Mouse (Mus musculus): ENCODE measurements at regions not wholly inside any gene's neighbourhood (a gene's known extent, or its start where the extent isn't known, plus 50 kb on each side); places are given as distances from the start of the nearest gene placed in this dataset.

DNA sequence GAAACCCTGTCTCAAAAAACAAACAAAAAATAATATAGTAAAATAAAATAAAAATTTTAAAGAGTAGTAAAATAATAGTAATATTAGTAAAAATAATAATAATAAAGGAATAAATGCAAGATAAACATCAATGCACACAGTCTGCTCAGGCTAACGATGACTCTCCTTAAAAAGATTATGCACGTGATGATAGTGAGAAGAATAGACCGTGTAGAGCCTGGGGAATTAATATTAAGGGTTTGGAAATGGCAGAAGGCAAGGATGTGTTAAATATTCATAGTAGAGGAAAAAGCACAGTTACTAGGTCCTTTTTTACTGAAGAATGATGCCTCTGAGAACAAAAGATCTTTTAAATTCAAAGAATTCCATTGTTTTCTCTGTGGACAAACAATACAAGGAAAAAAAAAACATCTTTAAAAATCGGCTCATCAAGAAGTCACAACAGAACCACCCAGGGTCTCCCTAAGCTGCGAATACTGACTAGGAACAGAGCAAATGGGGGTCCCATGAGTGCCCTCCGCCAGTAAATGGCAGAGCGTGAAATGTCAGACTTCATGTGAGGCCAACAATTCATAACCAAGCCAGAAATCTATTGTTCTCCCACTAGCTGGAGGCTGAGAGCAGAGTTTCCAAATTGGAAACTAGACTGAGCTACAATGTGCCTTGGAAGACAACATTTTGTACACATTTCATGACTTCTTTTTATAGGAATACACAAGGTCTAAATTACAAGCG, 134.2 kb upstream of the Setmar start:
- H3K9ac ChIP-seq (replicated peaks; ENCODE audit: low read length, poor library complexity, severe bottlenecking) = no peak overlapping the region
- 24% methylated on average over 8 of the region's 8 CpGs for WGBS
- H3K27me3 ChIP-seq (ENCODE audit: insufficient read depth, low read length) = no peaks in the 10 kb centered on the region
- no peak overlapping the region for H3K27ac ChIP-seq (ENCODE audit: low read depth, low read length)
- no peaks in the 10 kb centered on the region for H3K4me1 ChIP-seq (ENCODE audit: insufficient read depth, low read length)
- no peak for TF ChIP-seq CTCF (IDR thresholded peaks at IDR 0.05)
- H3K9me3 ChIP-seq (ENCODE audit: low read length) = no peaks in the 10 kb centered on the region
- H3K4me3 ChIP-seq (ENCODE audit: low read depth, low read length) = no peak overlapping the region
- H3K36me3 ChIP-seq (ENCODE audit: insufficient read depth, low read length) = no peaks in the 10 kb centered on the region
- DNase-seq (ENCODE audit: low spot score) (peak; percentile 19), ATAC-seq (ENCODE audit: low FRiP score) (0 out of 2 replicates have a peak, but pooled peaks have one; percentile 31)
- no peak overlapping the region for H3K4me2 ChIP-seq (ENCODE audit: low read depth, low read length, poor library complexity, severe bottlenecking)

DNA sequence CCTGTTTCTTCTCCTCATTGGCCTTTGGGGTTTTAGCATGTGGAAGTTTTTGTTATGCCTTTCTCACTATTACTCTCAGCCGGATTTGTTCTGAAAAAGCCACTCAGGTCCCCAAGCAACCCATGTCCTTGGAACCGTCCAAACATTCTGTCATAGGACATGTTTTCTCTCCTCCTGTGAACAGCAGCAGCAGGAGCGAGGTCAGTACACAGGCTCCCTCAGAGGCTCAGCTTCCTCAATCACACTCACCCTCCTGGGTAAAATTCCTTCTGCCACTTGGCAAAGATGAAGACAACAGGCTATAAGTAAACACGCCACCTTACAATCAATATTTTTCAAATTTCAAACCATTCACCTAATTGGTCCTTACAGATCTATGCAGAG, 133.7 kb upstream of the Setmar start:
- H3K4me1 ChIP-seq (ENCODE audit: insufficient read depth, low read length) = no peaks in the 10 kb centered on the region
- no peak overlapping the region for H3K9ac ChIP-seq (replicated peaks; ENCODE audit: low read length, poor library complexity, severe bottlenecking)
- no peaks in the 10 kb centered on the region for H3K27me3 ChIP-seq (ENCODE audit: insufficient read depth, low read length)
- DNase-seq (ENCODE audit: low spot score) (no peak), ATAC-seq (ENCODE audit: low FRiP score) (0 out of 2 replicates have a peak, but pooled peaks have one; percentile 16)
- no peak overlapping the region for H3K4me2 ChIP-seq (ENCODE audit: low read depth, low read length, poor library complexity, severe bottlenecking)
- no peak overlapping the region for H3K27ac ChIP-seq (ENCODE audit: low read depth, low read length)
- no peak overlapping the region for H3K4me3 ChIP-seq (ENCODE audit: low read depth, low read length)
- no peaks in the 10 kb centered on the region for H3K9me3 ChIP-seq (ENCODE audit: low read length)
- TF ChIP-seq CTCF (IDR thresholded peaks at IDR 0.05) = no peak
- no peaks in the 10 kb centered on the region for H3K36me3 ChIP-seq (ENCODE audit: insufficient read depth, low read length)
- 51% methylated on average over 4 of the region's 4 CpGs for WGBS

DNA sequence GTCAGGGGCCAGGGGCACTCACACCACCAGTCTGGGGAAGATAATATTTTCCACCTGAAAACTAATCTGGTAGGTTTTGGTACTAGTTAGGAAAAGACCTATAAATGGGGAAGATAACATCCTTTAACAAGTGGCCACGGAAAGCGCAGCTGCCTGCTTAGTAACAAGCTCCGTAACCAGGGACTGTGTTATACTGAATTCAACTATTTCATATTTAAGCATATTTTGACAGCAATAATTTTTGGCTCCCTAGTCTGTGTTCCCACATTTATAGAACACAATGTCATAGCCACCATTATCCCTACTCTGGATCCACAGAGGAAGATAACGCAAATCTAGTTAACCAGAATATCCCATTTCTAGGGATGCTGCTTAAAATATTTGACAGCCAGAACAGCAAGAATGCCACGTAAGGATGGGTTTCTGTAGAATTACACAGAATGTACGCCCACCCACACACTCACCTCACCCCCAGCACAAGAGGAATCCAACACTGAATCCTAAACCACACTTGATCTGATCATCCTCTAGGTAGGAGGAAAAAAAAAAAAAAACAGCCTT, 128.7 kb upstream of the Setmar start:
- Histone ChIP-seq H3K27ac (ENCODE audit: low read depth, low read length) (no peak overlapping the region), H3K4me1 (ENCODE audit: insufficient read depth, low read length) (no peaks in the 10 kb centered on the region), H3K4me3 (ENCODE audit: low read depth, low read length) (no peak overlapping the region), H3K9ac (replicated peaks; ENCODE audit: low read length, poor library complexity, severe bottlenecking) (no peak overlapping the region), H3K27me3 (ENCODE audit: insufficient read depth, low read length) (no peaks in the 10 kb centered on the region), H3K4me2 (ENCODE audit: low read depth, low read length, poor library complexity, severe bottlenecking) (no peak overlapping the region), H3K36me3 (ENCODE audit: insufficient read depth, low read length) (no peaks in the 10 kb centered on the region), H3K9me3 (ENCODE audit: low read length) (no peaks in the 10 kb centered on the region)
- TF ChIP-seq CTCF (IDR thresholded peaks at IDR 0.05) = no peak
- no peak for DNase-seq (ENCODE audit: low spot score)
- 75% methylated on average over 6 of the region's 6 CpGs for WGBS
- no peak for ATAC-seq (ENCODE audit: low FRiP score)

DNA sequence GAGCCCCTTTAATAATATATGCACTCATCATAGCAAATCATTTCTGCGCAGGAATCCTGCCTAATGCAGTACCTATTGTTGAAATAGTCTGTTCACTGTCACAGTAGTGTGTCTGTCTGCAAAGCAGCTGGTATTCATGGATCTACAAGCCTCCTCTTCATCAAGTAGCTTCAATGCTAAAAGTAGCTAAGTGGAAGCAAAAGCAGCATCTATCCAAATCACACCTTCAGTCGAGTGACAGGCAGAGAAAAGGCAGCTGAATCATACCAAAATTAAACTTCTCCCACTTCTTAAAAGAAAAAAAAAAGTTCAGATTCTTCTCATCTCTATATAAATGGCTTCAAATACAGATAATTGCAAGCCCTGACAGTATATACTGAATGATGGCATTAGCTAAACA, 96.2 kb upstream of the Setmar start:
- no peak for DNase-seq (ENCODE audit: low spot score)
- no peak overlapping the region for H3K4me2 ChIP-seq (ENCODE audit: low read depth, low read length, poor library complexity, severe bottlenecking)
- H3K9ac ChIP-seq (replicated peaks; ENCODE audit: low read length, poor library complexity, severe bottlenecking) = no peak overlapping the region
- H3K27ac ChIP-seq (ENCODE audit: low read depth, low read length) = no peak overlapping the region
- no peaks in the 10 kb centered on the region for H3K4me1 ChIP-seq (ENCODE audit: insufficient read depth, low read length)
- ATAC-seq (ENCODE audit: low FRiP score) = no peak
- WGBS = 84% methylated on average over 2 of the region's 2 CpGs
- no peaks in the 10 kb centered on the region for H3K36me3 ChIP-seq (ENCODE audit: insufficient read depth, low read length)
- no peaks in the 10 kb centered on the region for H3K27me3 ChIP-seq (ENCODE audit: insufficient read depth, low read length)
- H3K4me3 ChIP-seq (ENCODE audit: low read depth, low read length) = no peak overlapping the region
- TF ChIP-seq CTCF (IDR thresholded peaks at IDR 0.05) = no peak
- H3K9me3 ChIP-seq (ENCODE audit: low read length) = no peaks in the 10 kb centered on the region

DNA sequence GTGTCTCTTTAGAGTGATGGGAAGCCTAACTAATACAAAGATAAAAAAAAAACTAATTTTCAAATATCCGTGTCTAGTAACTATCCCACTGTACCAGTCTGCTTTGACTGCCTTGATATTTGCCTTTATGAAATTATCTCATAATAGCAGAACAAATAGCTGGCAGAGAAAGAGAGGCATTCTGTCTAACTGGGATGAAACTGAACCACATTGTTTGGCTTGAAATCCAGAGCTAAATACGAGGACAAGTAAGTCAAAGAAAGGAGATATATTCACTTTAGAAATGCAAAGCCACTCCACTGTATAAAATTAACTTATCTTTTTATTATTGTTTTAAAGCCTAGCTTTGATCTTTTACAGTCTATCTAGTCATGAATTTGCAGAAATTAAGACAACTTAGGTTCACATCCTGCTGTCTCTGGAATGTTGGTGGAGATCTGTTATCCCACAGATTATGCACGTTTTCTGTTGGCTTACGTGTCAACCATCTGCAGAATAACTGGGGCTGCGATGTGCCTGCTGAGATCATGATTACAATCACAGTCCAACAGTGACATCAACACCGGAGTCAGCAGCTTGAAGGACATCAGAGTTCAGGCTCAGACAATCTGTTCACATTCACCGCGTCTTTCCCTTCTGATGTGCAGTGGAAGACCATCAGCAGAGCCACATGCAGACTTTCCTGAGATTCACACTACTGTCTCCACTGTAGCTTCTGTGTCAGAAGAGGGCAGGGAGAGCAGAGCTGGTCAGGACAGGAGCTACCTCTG, 65.7 kb upstream of the Setmar start:
- no peak; the same call in 1 of the 2 replicates for ATAC-seq (ENCODE audit: low FRiP score)
- no peaks in the 10 kb centered on the region for H3K27me3 ChIP-seq (ENCODE audit: insufficient read depth, low read length)
- no peak overlapping the region for H3K9ac ChIP-seq (replicated peaks; ENCODE audit: low read length, poor library complexity, severe bottlenecking)
- H3K36me3 ChIP-seq (ENCODE audit: insufficient read depth, low read length) = no peaks in the 10 kb centered on the region
- no peaks in the 10 kb centered on the region for H3K4me1 ChIP-seq (ENCODE audit: insufficient read depth, low read length)
- DNase-seq (ENCODE audit: low spot score) = peak; percentile 76
- no peaks in the 10 kb centered on the region for H3K9me3 ChIP-seq (ENCODE audit: low read length)
- no peak for TF ChIP-seq CTCF (IDR thresholded peaks at IDR 0.05)
- no peak overlapping the region for H3K27ac ChIP-seq (ENCODE audit: low read depth, low read length)
- 75% methylated on average over 8 of the region's 8 CpGs for WGBS
- H3K4me2 ChIP-seq (ENCODE audit: low read depth, low read length, poor library complexity, severe bottlenecking) = no peak overlapping the region
- no peak overlapping the region for H3K4me3 ChIP-seq (ENCODE audit: low read depth, low read length)

DNA sequence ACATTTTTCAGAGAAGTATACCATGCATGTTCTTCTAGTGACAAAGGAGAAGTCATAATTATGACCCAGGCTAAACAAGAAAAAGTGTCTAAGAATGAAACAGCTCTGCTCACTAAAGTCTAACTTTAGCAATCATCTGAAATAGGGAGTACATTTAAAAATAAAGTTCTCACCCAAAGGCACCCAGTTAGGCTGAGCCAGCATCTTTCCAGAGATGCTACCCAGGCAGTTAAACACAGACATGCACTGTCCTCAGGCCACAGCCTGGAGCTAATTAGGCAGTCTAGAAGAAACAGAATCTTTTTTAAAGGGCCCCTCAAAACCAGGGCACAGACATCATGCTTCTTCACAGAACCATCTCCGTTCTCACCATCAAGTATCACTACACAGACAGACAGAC, 61.6 kb upstream of the Setmar start:
- H3K4me3 ChIP-seq (ENCODE audit: low read depth, low read length) = no peak overlapping the region
- no peak overlapping the region for H3K4me2 ChIP-seq (ENCODE audit: low read depth, low read length, poor library complexity, severe bottlenecking)
- no peaks in the 10 kb centered on the region for H3K4me1 ChIP-seq (ENCODE audit: insufficient read depth, low read length)
- no peaks in the 10 kb centered on the region for H3K9me3 ChIP-seq (ENCODE audit: low read length)
- no peaks in the 10 kb centered on the region for H3K27me3 ChIP-seq (ENCODE audit: insufficient read depth, low read length)
- H3K27ac ChIP-seq (ENCODE audit: low read depth, low read length) = no peak overlapping the region
- H3K36me3 ChIP-seq (ENCODE audit: insufficient read depth, low read length) = no peaks in the 10 kb centered on the region
- ATAC-seq (ENCODE audit: low FRiP score) = no peak
- no peak overlapping the region for H3K9ac ChIP-seq (replicated peaks; ENCODE audit: low read length, poor library complexity, severe bottlenecking)
- no peak for TF ChIP-seq CTCF (IDR thresholded peaks at IDR 0.05)
- WGBS = 84% methylated on average over 1 of the region's 1 CpGs
- no peak for DNase-seq (ENCODE audit: low spot score)
